Mouse (Mus musculus) embryonic facial prominence, embryonic 11.5 days (tissue): ENCODE measurements around the gene Otud3. TPM values are rescaled to one million over a fixed set of nuclear protein-coding genes. Genes with fewer than 3 reads are reported as not detected.
"Not testable (repeated sequence)": the region's sequence is repeated elsewhere in the genome, so short reads cannot be mapped to it uniquely, and the experiment has no call there.

ENCODE experiments used
- ATAC-seq: fragments of 200-750 bp; cut with Nextera tagmentation; replicated peaks from 2 replicates; pipeline ENCODE4 v1.8.0; 2017; ENCODE audit warnings: low read depth; ENCODE audit not compliant: insufficient number of reproducible peaks, low FRiP score, low TSS enrichment
- DNase-seq: peaks from one replicate; pipeline ENCODE4 v3.0.0-alpha.2; 2015; ENCODE audit warnings: low spot score
- H3K27ac ChIP-seq: fragments of 300-500 bp; sonication (generic); replicated peaks from 2 replicates; pipeline ENCODE4 v1.5.1; 2014; ENCODE audit warnings: mild to moderate bottlenecking, low read depth, low read length, control low read depth
- H3K27me3 ChIP-seq: fragments of 300-500 bp; sonication (generic); 2 replicates; pipeline ENCODE4 v1.6.1; 2014; ENCODE audit warnings: mild to moderate bottlenecking, low read length, moderate library complexity, mixed read lengths; ENCODE audit not compliant: control insufficient read depth, insufficient read depth
- H3K36me3 ChIP-seq: fragments of 300-500 bp; sonication (generic); replicated peaks from 2 replicates; pipeline ENCODE4 v1.6.1; 2014; ENCODE audit warnings: low read depth, mild to moderate bottlenecking, low read length, moderate library complexity, mixed read lengths; ENCODE audit not compliant: control insufficient read depth, insufficient read depth
- H3K4me1 ChIP-seq: fragments of 300-500 bp; sonication (generic); 2 replicates; pipeline ENCODE4 v1.6.1; 2014; ENCODE audit warnings: low read length, mixed read lengths; ENCODE audit not compliant: control insufficient read depth, insufficient read depth
- H3K4me2 ChIP-seq: fragments of 300-500 bp; sonication (generic); 2 replicates; pipeline ENCODE4 v1.6.1; 2014; ENCODE audit warnings: low read depth, mild to moderate bottlenecking, control low read depth, low read length, moderate library complexity
- H3K4me3 ChIP-seq: fragments of 300-500 bp; sonication (generic); 2 replicates; pipeline ENCODE4 v1.5.1; 2014; ENCODE audit warnings: low read depth, low read length, control low read depth
- H3K9ac ChIP-seq: fragments of 300-500 bp; sonication (generic); replicated peaks from 2 replicates; pipeline ENCODE4 v1.6.1; 2014; ENCODE audit warnings: mild to moderate bottlenecking, control low read depth, low read length
- H3K9me3 ChIP-seq: fragments of 300-500 bp; sonication (generic); replicated peaks from 2 replicates; pipeline ENCODE4 v1.6.1; 2016; ENCODE audit warnings: mild to moderate bottlenecking, low read length, inconsistent platforms, mixed read lengths; ENCODE audit not compliant: control insufficient read depth
- WGBS: fragments of 180-500 bp; shearing (Covaris S2); extraction: QIAGEN DNeasy Blood & Tissue Kit; methylation state at CpG from one replicate; pipeline ENCODE4 v1.1.7; 2014; 5-methylcytosine and 5-hydroxymethylcytosine counted together
- polyA plus RNA-seq: library from polyadenylated mRNA; unstranded; fragments of >200 nt; fragmentation: Nextera tagmentation; extraction: Ambion mirVana; gene quantifications from 2 replicates; pipeline ENCODE4 v1.2.1, GENCODE M21; 2014

Gene Otud3
- polyA plus RNA-seq, 1 experiment from 2014 or later: 4.2 TPM

DNA sequence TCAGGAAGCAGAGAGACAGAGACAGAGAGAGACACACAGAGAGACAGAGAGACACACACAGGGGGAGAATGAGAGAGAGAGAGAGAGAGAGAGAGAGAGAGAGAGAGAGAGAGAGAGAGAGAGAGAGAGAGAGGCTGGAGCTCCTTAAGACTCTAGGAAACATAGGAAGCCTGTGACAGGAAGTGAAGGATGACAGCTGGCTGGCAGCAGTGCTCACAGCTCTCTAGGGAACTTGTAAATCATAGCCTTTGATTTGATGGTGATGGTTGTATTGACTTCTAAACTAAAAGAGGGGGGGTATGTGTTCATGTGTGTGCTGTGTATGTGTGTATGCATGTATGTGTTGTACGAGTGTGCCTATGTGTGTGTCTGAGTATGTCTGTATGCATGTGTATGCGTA, 37.8 kb downstream of the Otud3 start:
- ATAC-seq: no peak
- Histone ChIP-seq H3K4me3 (no peak overlapping the region), H3K4me1 (no peaks in the 10 kb centered on the region), H3K9ac (no peak overlapping the region), H3K27me3 (no peaks in the 10 kb centered on the region), H3K9me3 (no peaks in the 10 kb centered on the region), H3K27ac (no peak overlapping the region), H3K4me2 (no peak overlapping the region), H3K36me3 (no peaks in the 10 kb centered on the region)
- 92% methylated on average over 2 of the region's 2 CpGs for WGBS
- no peak for DNase-seq

DNA sequence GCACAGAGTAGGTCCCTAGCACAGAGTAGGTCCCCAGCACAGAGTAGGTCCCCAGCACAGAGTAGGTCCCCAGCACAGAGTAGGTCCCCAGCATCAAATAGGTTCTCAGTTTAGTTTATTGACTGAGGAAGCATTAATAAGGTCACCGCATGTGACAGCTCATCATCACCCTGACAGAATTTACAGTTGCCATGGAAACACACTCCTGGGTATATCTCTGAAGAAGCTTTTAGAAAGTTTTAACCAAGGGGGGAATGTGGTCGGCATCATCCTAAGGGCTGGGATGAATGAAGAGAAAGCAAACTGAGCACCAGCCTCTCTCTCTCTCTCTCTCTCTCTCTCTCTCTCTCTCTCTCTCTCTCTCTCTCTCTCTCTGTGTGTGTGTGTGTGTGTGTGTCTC, 38.5 kb downstream of the Otud3 start:
- H3K27ac ChIP-seq, H3K36me3 ChIP-seq, H3K4me3 ChIP-seq, ATAC-seq, H3K9ac ChIP-seq, H3K9me3 ChIP-seq, H3K4me2 ChIP-seq, H3K4me1 ChIP-seq, H3K27me3 ChIP-seq: not testable (repeated sequence)
- WGBS: 86% methylated on average over 2 of the region's 2 CpGs
- DNase-seq: peak; percentile 34

DNA sequence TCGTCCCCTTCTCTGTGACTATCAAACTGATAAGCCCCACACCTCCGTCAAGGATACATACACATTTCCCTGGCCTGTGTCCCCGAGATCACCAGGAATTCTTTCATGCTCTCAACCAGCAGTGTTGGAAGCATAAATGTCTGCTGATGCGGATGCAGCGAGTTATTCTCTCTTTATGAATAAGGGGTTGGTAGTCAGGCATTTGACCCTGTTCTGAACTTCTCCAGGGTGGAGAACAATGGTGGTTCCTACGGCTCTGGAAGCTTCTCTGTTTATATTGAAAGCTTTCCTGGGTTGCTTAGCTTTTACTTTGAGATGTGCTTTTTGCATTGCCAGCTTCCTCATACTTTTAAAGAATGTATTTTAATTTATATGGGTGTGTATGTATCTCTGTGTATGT, 39.9 kb downstream of the Otud3 start, which contains the start of gene Gm13030:
Gm13030 (minus strand) TSS at position 101 of the 400 bp plus-strand sequence.
- DNase-seq (no peak), ATAC-seq (no peak)
- Histone ChIP-seq H3K9me3 (no peaks in the 10 kb centered on the region), H3K4me2 (no peak within 1 kb of the TSS), H3K4me1 (no peaks in the 10 kb centered on the region), H3K9ac (no peak within 1 kb of the TSS), H3K36me3 (no peaks in the 10 kb centered on the region), H3K27ac (no peak within 1 kb of the TSS), H3K27me3 (no peaks in the 10 kb centered on the region), H3K4me3 (no peak within 1 kb of the TSS)
- WGBS: 89% methylated on average over 6 of the region's 6 CpGs

DNA sequence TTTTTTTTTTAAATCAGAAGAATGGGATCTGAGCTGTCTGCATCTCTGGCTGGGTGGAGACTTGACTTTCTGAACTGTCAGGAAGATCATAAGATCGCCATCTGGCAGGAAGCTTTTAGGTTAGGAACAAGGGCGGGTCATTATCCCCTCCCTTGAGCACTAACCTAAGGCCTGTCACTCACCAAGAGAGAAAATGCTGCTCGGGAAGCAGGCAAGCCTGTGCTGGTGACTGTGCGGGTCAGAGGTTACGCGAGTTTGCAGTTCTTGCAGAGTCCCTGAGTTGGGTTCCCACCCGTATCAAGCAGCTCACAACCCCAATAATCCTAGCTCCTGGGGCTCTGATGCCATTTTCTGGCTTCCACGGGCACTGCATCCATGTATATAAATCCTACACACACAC, 45.1 kb downstream of the Otud3 start:
- no peaks in the 10 kb centered on the region for H3K4me1 ChIP-seq
- 38% methylated on average over 8 of the region's 8 CpGs for WGBS
- no peak overlapping the region for H3K4me2 ChIP-seq
- H3K9me3 ChIP-seq: no peaks in the 10 kb centered on the region
- no peak overlapping the region for H3K9ac ChIP-seq
- DNase-seq (peak; percentile 16), ATAC-seq (no peak)
- no peaks in the 10 kb centered on the region for H3K27me3 ChIP-seq
- H3K4me3 ChIP-seq: no peak overlapping the region
- H3K36me3 ChIP-seq: no peaks in the 10 kb centered on the region
- no peak overlapping the region for H3K27ac ChIP-seq

DNA sequence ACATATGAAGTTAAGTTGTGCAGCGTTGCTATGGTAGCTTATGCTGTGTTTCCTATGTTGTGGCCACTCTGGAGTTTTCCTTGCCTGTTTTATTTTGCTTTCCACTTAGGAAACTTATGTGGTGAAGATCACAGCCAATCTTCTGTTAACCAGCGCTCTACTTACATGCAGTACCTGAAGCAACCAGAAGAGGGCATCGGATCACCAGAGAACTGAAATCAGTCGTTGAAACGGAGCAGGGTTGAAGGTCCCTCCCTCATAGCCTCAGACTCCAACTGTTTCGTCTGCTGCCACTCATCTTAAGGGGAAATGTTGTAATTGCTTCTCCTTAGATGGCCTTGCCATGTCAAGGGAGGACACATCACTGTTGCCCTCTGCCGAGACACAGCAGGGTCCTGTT, 47.3 kb downstream of the Otud3 start:
- H3K9me3 ChIP-seq: no peaks in the 10 kb centered on the region
- WGBS: 13% methylated on average over 7 of the region's 7 CpGs
- no peak overlapping the region for H3K9ac ChIP-seq
- ATAC-seq (no peak), DNase-seq (peak; percentile 84)
- no peak overlapping the region for H3K27ac ChIP-seq
- no peak overlapping the region for H3K4me2 ChIP-seq
- no peaks in the 10 kb centered on the region for H3K4me1 ChIP-seq
- H3K36me3 ChIP-seq: no peaks in the 10 kb centered on the region
- no peak overlapping the region for H3K4me3 ChIP-seq
- H3K27me3 ChIP-seq: no peaks in the 10 kb centered on the region

DNA sequence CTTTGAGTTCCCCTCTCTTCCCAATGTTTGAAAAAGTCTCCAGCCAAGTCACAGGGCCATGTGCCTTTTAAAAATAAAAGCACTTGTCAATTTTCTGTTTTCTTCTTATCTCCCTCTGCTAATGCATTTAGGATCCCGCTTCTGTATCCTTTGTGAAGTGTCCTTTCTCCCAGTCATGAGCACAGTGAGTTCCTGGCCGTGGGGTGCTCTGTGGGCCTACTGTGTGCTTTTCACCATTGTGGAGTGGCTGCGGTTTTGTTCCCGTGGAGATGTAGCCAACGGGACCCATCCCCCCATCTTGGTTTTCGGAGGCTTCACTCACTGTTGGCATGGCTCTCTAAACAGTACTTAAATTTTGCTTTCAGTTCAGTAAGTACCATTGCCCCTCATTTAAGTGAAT, 47.8 kb downstream of the Otud3 start:
- Histone ChIP-seq H3K27me3 (no peaks in the 10 kb centered on the region), H3K4me3 (no peak overlapping the region), H3K4me2 (no peak overlapping the region), H3K9me3 (no peaks in the 10 kb centered on the region), H3K36me3 (no peaks in the 10 kb centered on the region), H3K9ac (no peak overlapping the region), H3K4me1 (no peaks in the 10 kb centered on the region), H3K27ac (no peak overlapping the region)
- DNase-seq (no peak), ATAC-seq (no peak)
- 71% methylated on average over 6 of the region's 6 CpGs for WGBS

DNA sequence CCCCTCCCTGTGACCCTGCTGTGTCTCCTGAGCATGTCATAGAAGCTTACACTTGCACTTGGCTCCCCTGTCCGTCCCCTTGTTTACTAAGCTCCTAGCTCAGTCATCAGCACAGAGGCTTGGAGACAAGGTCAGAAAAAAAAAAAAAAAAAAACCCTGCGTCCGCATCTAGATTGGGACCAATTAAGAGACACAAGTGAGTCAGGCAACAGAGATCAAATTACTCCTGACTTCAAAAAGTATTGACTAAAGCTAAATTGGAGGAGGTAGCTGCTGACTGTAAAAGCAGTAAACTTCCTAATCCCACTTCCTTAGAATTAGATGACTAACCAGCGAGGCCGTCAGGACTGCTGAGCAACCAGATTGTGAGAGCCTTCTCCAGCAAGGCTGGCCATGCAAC, 48.7 kb downstream of the Otud3 start:
- no peaks in the 10 kb centered on the region for H3K27me3 ChIP-seq
- 30% methylated on average over 5 of the region's 5 CpGs for WGBS
- DNase-seq: no peak
- no peak for ATAC-seq
- H3K4me3 ChIP-seq: no peak overlapping the region
- H3K9ac ChIP-seq: no peak overlapping the region
- no peak overlapping the region for H3K27ac ChIP-seq
- H3K4me1 ChIP-seq: no peaks in the 10 kb centered on the region
- H3K36me3 ChIP-seq: no peaks in the 10 kb centered on the region
- no peaks in the 10 kb centered on the region for H3K9me3 ChIP-seq
- H3K4me2 ChIP-seq: no peak overlapping the region

DNA sequence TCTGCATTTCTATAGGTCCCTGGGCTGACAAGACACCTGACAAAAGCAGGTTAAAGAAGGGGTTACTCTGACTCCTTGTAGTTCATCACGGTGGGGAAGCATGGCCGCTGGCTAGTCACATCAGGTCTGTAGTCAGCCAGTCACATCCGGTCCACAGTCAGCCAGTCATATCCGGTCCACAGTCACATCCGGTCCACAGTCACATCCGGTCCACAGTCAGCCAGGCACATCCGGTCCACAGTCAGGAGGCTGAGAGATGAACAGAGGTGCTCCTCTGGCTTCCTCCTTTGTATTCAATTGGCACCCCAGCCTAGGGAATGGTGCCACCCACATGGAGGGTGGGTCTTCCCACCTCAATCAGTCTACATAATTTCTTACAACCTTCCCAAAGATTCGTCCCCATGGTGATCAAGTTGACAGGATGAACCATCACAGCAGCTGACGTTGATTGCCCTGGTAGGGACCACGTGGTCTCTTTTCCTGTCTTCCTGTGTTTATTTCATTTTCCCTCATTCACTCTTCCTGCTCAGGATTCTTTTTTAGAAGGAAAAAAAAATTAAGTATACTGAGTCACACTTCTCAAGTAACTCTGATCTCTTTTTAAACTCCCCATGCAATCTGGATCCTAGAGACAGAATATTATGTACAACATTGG, 50.3 kb downstream of the Otud3 start, which contains the start of gene Pla2g5:
Pla2g5 (minus strand) TSS at position 139 of the 655 bp plus-strand sequence.
- H3K9me3 ChIP-seq: no peaks in the 10 kb centered on the region
- H3K27ac ChIP-seq: no peak within 1 kb of the TSS
- H3K4me3 ChIP-seq: no peak within 1 kb of the TSS
- H3K4me2 ChIP-seq: no peak within 1 kb of the TSS
- 72% methylated on average over 10 of the region's 10 CpGs for WGBS
- ATAC-seq (no peak), DNase-seq (no peak)
- no peak within 1 kb of the TSS for H3K9ac ChIP-seq
- H3K36me3 ChIP-seq: no peaks in the 10 kb centered on the region
- no peaks in the 10 kb centered on the region for H3K4me1 ChIP-seq
- no peaks in the 10 kb centered on the region; the same call in 1 of the 2 replicates for H3K27me3 ChIP-seq
